Mouse (Mus musculus) megakaryocyte-erythroid progenitor cell, adult 5-6 weeks (primary cell): ENCODE results near the gene Eml5. TPM values are rescaled to one million over a fixed set of nuclear protein-coding genes. Genes with fewer than 3 reads are reported as not detected.

Experiments
- ATAC-seq: replicated peaks from 2 replicates; pipeline ENCODE4 v1.8.0; 2016; ENCODE audit warnings: mild to moderate bottlenecking, inconsistent platforms; ENCODE audit not compliant: severe bottlenecking, poor library complexity, low FRiP score, low TSS enrichment
- total RNA-seq, 2 experiments: library from RNA; stranded (forward) in 1 of 2; stranded (reverse) in 1 of 2; fragments of 200-1000, 215-1000 nt in 1 of 2; fragments of >200 nt in 1 of 2; fragmentation: Nextera tagmentation in 1 of 2; gene quantifications; 2 replicates each; pipeline ENCODE4 v1.2.3; 2014 to 2017

Eml5 gene
- total RNA-seq (2014; fragmentation: Nextera tagmentation) (4.8 and 10.7 TPM in 2 replicates), total RNA-seq (2017) (3.1 and 18.0 TPM in 2 replicates)

DNA sequence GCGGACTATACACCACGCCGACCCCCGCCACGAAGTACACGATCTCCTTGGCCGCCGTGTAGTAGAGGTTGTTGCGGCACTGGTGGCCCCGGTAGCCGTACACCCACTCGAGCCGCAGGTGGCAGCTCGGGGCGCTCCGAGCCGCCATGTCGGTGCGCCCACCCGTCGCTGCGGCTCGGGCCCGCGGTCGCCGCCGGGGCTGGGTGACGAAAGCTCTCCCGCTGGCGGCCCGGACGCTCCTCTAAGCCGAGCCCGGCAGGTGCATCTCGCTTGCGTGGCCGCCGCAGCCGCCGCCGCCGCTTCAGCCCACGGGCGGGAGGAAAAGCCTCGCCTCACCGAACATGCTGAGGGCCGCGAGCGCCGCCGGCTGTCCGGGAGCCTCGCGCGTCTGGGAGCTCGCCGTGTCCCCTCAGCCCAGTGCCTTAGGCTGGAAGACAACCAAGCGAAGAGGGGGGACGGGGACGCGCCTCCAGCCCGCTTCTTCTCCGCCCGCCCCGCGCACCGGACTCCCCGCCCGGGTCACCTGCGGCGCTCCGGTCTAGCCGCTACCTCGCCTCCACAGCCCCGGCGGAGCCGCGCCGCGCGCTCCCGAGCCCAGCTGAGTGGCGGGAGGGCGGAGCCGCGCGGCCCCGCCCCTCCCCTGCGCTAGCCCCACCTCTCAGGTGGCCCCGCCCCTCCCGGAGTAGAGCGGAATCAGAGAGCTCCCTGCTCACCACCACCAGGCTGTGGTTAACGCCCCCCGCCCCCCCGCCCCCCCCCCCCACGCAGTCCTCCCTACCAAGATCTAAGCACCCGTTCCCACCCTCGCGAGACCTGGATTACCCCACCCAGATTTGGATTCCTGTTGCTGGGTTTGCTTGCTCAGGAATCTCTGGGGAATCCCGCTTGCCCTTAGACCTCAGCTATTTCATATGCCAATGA lies at the start of gene Eml5:
TSS of gene Eml5 (minus strand) at position 604 of the 921 bp plus-strand sequence.
- peak; percentile 88 for ATAC-seq

DNA sequence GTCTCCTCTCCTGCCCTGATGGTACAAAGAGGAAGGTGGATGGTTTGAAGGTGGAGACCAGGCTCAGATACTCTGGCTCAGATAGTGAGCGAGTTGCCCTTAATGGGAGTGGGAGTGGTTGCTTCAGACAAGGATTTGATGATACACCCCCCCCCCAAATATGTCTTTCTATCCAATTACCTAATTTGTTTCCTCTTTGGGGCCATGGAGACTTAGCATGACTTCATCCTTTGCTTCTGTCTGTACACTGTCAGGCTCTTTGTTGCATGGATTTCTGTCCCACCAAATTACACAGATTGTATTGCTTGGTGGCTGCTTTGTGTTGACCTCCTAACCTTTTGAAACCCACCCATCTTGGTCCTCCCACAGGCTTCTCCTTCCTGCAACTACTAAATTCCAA lies 31.6 kb upstream of the Eml5 start:
- no peak for ATAC-seq

DNA sequence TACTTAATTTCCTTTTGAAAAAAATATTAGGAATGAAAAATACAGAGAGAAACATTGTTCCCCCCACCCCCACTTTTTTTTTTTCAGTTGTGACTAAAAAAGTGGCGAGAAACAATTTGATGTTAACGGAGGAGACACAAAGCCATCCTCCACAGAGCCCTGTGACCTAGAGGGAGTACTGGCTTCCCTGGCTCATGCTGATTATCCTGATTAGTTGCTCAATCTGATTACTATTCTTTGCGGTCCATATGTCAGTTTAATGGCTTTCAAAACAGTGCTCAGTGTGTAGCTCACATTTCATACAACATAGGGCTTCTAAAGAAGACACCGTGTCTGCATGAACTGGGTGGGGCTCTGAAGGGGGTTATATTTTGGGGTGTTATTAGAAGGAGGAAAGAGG lies 31.2 kb upstream of the Eml5 start:
- no peak for ATAC-seq

DNA sequence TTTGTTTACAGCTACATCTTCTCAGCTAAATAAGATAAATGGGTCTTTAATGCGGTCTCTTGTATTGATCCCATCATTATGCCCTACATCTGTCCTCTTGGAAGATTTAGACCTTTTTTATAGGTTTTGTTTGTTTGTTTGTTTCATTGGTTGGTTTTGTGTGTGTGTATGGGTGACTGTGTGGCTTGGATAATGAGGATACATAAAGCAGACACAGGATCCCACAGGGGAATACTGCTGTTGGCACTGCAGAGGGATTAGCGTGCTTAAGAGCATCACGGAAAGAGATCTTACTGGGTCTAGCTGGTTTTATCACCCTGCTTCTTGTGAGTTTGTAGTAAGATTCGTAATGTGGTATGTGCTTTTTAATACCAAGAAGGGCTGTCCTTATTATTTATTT lies 29.9 kb upstream of the Eml5 start:
- no peak for ATAC-seq

DNA sequence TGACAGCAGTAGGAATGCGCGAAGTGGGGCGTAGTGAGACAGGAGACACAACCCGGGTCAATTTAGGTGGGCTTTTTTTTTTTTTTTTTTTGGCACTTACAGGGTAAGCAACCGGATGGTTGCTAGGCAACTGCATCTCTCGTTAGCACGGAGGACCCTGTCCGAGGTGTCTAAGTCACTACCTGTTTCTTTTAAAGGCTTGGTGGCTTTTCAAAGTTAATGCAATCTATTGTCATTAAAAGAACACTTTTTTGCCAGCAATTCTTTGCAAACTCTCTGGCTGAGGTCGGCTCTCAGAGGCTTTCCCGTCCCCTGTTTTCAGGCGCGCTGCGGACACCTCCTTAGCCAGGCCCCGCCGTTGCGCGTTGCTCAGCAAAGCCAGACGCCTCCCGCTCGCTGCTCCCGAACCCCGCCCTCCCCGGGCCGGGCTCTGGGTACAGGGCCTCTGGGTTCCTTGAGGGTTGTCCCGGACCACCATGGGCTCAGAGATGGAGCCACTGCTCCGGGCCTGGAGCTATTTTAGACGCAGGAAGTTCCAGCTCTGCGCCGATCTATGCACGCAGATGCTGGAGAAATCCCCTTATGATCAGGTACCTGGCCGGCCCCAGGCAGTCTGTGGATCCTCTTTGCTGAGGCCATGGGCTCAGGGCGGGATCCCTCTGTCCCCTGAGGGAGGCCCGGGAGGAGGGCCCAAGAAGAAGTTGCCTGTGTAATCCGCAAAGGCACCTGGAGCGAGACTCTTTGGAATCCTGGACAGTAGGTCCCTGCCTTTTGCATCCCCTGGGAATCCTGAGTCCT lies 19.1 kb upstream of the Eml5 start, which contains the start of gene Ttc8:
TSS of gene Ttc8 (plus strand) at position 381 of the 798 bp plus-strand sequence.
- peak; percentile 99 for ATAC-seq

DNA sequence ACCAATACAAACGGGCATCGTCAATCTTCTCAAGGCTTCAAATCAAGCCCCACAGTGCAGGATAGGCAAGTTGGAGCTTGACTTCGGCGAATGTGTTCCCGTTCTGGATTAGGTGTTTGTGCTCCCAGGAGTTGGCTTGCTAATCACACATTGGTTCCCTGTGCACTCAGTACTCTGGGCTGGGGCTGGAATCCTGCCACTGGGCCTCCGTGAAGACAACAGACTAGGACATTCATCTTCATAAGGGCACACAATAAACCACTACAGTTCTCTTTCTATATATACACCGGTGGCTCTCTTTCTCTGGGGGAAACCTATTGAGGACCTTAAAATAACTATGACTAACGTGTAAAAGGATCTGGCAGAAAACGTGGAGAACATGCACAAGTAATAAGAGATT lies 8.8 kb upstream of the Eml5 start:
- no peak for ATAC-seq

DNA sequence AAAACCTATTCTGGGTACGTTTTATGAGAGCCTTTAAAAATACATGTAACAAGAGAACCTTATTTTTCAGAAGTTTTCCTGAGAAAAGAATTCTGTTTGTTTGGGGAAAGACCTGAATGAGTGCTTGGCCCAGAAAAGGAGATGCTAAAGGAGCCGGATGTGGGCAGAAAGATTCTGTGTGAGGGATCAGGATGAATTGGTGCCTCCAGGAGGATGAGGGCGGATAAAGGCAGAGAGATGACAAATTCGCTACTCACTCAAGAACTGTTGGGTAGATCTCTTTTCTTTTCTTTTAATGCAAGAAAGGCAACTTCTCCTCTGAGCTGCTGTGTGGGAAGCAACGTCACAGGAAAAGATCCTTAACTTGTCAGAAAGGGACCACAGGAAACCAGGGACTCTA lies 4.2 kb upstream of the Eml5 start:
- no peak for ATAC-seq

DNA sequence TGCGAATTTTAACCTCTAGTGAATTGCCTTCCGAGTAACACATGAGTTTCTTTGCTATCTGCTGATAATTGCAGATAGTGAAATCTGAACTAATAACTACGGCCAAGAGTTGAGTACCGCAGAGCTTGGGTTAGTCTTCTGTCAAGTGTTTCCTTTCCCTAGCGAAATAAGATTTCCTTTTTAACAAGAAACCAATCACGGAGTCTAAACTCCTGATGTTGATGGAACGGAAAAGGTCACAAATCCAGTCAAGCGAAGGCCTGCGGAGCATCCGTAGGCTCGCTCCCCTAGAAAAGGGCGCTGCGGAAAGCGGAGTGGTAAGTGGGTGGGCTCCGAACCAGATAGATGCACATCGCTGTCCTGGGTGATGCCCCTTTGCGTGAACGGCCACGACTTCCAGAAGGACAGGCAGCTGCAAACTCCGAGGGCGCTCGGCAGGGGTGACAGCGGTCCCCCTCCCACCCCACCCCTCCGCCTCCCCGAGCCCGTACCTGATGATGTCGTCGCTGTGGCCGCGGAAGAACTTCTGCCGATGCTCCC lies 873 bp downstream of the Eml5 start:
- 0 out of 2 replicates have a peak, but pooled peaks have one; percentile 35 for ATAC-seq

DNA sequence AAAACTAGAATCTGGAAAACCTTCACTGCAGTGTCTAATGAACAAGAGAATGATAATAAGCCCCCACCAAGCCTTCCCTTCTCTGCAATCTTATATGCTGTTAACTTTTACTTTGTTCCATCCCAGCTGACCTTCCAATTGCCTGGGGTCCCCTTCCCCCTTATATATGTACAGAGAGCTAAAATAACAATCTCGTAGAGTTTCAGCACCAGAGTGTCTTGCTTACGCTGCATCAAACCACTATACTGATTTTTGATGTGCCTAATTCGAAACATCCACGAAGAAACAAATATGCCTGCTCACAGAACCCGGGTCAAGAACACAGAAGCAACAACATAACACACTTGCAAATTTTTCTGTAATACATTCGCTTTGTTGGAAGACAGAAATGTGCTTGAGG lies 1.6 kb downstream of the Eml5 start:
- no peak for ATAC-seq

DNA sequence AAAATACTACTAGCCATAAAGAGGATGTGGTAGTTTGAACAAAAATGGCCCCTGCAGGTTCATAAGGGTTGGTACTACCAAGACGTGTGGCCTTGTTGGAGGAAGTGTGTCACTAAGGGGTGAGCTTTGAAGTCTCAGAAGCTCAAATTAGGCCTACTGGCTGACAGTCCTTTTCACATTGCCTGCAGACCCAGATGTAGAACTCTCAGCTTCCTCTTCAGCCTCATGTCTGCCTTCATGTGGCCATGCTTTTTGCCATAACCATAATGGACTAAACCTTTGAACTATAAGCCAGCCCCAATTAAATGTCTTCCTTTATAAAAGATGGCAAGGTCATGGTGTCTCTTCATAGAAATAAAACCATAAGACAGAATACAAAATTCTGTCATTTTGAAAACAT lies 4.5 kb downstream of the Eml5 start:
- no peak for ATAC-seq

DNA sequence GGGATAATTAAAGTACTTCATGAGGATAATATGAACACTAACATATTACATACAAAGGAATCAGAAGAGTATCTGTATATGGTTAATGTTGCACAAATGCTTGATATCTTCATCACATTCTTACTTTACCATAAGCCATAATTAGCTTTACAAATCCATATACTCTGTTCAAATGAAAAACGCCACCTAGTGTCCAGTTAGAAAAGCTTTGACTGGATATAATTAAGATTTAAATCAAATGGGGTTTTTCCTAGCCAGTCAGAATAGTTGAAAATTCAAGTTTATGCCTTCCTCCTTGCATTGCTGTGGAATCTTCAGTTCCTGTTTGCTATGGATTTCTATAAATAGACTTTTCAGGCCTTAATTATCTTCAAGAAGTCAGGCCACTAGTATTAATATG lies 16.8 kb downstream of the Eml5 start:
- peak; percentile 80 for ATAC-seq

DNA sequence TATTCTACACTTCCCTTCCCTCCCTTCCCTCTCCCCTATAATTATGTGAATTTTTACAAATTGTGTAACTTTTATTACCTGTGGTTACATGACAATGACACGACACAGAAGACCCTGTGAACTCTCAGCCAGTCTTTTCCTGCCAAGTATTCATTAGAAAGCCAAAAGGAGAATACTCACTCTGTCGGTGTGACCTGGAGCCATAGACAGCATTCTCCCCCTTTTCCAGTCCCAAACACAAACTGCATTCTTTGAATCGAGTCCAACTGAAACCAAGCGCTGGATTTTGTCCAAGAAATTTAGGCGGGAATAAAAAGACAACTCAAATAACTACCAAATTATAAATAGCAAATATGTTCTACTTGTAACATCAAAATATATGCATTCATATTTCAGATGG lies 19.5 kb downstream of the Eml5 start:
- no peak for ATAC-seq

DNA sequence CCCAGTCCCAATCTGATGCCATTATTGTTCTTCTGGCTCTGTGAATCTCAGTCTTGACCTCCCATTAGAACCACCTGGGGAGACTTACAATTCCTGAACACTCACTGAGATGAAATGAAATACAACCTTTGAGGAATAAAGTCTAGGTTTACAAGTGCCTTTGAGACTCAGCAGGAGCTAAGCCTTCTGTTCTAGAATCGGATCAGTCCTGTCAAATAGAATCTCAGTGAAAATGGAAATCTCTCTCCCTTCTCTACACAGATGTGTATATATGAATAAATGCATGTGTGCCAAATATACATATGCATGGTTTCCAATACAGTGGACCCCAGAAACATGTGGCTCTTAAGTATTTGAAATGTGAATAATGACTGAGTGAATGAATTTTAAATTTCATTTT lies 22.6 kb downstream of the Eml5 start:
- no peak for ATAC-seq

DNA sequence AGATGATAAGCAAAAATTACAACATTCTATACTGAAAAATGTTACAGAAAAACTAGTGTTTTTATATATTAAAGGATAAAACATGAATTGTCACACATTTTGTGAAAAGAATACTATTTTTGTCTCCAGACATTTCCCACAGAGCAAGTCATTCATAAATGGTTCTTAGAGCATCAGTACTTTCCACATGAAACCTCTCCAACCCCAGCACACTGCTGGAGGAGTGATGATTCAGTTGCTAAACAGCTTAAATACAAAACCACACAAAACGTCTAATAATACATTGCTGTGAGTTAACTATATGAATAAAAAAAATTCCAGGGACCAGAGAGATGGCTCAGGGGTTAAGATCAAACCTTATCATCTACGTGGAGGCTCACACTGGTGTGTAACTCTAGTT lies 26.1 kb downstream of the Eml5 start:
- ATAC-seq, result no peak

DNA sequence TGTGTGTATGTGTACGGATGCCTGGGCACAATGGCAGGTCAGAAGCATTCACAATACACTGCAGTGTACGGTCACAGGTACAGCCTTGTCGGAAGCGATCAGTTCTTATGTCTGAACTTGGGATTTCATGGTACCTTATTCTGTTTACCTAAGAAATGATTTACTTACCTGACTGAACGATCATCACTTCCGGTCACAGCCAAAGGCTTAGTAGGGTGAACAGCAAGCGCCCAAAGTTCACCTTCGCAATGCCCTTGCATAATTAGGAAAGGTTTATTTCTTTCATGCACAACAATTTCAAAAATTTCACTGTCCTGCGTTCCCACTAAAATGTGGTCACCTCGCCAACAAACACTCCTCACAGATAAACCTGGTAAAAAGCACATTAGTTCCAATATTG lies 28.4 kb downstream of the Eml5 start:
- ATAC-seq, result no peak

DNA sequence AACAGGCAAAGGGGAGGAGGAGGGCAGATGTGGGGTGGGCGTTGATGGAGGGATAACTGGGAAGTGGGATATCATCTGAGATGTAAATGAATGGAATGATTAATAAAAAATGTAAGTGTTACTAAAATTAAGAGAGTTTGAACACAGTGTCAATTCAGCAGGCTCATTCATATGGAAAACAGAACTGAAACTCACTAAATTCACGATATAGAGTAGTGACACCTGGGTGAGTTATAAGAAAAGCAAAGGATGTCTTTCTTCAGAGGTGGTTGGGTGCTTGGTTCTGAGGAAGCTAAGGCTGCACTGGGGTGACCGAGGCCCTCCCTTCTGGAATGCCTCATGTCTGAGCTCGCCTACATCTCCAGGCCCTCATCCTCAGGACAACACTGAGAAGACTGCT lies 37.8 kb downstream of the Eml5 start:
- no peak for ATAC-seq

DNA sequence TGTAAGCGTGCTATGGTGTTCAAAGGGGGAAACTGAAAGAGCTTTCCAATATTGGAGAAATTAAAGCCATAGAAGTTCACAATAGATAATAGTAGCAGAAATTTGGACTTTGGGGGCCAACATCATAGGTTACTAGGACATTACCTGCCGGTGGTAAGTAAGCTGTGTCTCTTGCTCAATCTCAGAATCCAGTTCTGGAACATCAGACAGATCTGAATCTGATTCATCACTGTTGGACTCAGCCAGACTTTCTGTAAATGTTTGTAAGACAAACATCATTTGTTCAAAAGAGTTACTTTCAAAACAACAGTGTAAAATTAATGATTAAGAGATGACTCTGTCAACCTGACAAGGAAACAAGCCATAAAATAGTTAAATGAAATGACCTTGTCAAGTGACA lies 41.0 kb downstream of the Eml5 start:
- ATAC-seq, result no peak

DNA sequence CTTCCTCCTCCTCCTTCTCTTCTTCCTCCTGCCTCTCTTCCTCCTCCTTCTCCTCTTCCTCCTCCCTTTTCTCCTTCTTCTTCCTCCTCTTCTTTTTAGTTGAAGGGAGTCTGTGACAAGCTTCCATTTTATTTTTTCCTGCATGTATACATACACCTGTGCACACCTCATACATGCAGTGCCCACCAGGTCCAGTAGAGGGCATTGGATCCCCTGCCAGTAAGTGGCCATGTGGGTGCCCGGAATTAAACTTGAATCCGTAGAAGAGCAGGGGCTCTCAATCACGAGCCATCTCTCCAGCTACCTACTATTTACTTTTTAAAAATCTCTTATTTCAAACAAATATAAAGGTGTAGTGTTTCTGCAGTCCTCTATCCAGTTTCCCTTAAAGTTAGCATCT lies 50.5 kb downstream of the Eml5 start:
- peak; percentile 95 for ATAC-seq

DNA sequence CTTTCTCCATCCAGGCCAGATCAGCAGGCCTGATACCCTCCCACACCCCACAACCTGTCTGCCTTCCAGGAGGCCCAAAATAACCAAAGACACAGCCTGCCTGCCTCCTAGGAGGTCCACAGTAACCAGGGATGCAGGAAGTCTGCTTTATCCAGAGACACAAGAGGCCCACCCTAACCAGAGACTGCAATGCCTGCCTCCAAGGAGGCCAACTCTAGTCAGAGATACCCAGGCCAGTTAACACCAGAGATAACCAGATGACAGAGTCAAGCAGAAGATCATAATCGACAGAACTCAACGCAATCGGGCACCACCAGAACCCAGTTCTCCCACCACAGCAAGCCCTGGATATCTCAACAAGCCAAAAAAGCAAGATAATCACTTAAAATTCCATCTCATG lies 56.5 kb downstream of the Eml5 start:
- no peak for ATAC-seq

DNA sequence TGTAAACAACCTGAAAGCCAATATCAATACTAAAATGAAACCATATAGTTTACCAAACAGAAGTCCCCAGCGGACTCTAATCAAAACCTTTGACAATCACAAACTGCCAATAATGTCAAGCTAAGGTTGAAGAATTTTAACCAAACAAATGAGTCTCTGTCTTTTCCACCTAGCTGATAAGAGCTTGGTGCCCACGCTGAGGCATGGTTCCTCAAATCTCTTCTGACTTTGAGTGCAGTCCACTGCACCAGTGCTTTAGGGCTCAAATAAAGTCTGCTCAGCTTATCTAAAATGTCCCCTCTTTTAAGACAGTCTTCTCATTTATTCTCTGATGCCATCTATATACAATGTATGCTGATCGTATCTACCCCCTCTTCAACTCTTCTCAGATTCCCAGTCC lies 61.1 kb downstream of the Eml5 start:
- no peak for ATAC-seq
